Mouse (Mus musculus) lung, postnatal 0 days (tissue): ENCODE results near the gene Hhipl1. TPM values are rescaled to one million over a fixed set of nuclear protein-coding genes. Genes with fewer than 3 reads are reported as not detected.

Experiments used
- ATAC-seq: fragments of 200-750 bp; cut with Nextera tagmentation; 2 replicates; pipeline ENCODE4 v1.8.0; 2017; ENCODE audit warnings: moderate library complexity
- DNase-seq: peaks from one replicate; pipeline ENCODE4 v3.0.0-alpha.2; 2016; ENCODE audit warnings: low spot score
- H3K27ac ChIP-seq: fragments of 300-500 bp; sonication (generic); 2 replicates; pipeline ENCODE4 v1.5.1; 2014; ENCODE audit warnings: antibody characterized with exemption, mild to moderate bottlenecking, low read length, mixed read lengths
- H3K27me3 ChIP-seq: fragments of 300-500 bp; sonication (generic); replicated peaks from 2 replicates; pipeline ENCODE4 v1.6.1; 2014; ENCODE audit warnings: low read length, mixed read lengths; ENCODE audit not compliant: insufficient read depth
- H3K36me3 ChIP-seq: fragments of 300-500 bp; sonication (generic); 2 replicates; pipeline ENCODE4 v1.6.1; 2014; ENCODE audit warnings: low read length, mixed read lengths; ENCODE audit not compliant: insufficient read depth
- H3K4me1 ChIP-seq: fragments of 300-500 bp; sonication (generic); 2 replicates; pipeline ENCODE4 v1.6.1; 2014; ENCODE audit warnings: antibody characterized with exemption, low read depth, low read length, mixed read lengths; ENCODE audit not compliant: insufficient read depth
- H3K4me2 ChIP-seq: fragments of 300-500 bp; sonication (generic); replicated peaks from 2 replicates; pipeline ENCODE4 v1.6.1; 2014; ENCODE audit warnings: low read depth, mild to moderate bottlenecking, low read length, moderate library complexity, mixed read lengths
- H3K4me3 ChIP-seq: fragments of 300-500 bp; sonication (generic); 2 replicates; pipeline ENCODE4 v1.5.1; 2014; ENCODE audit warnings: low read depth, low read length
- H3K9ac ChIP-seq: fragments of 300-500 bp; sonication (generic); replicated peaks from 2 replicates; pipeline ENCODE4 v1.6.1; 2014; ENCODE audit warnings: low read depth, mild to moderate bottlenecking
- H3K9me3 ChIP-seq: fragments of 300-500 bp; sonication (generic); 2 replicates; pipeline ENCODE4 v1.6.1; 2016; ENCODE audit warnings: low read length, mixed read lengths
- CTCF ChIP-seq: IDR thresholded peaks from 2 replicates; pipeline ENCODE4 v1.5.1; 2016; ENCODE audit warnings: antibody characterized with exemption, mild to moderate bottlenecking
- EP300 ChIP-seq: IDR thresholded peaks from 2 replicates; pipeline ENCODE4 v1.6.1; 2016; ENCODE audit warnings: antibody characterized with exemption, mild to moderate bottlenecking, control low read depth
- WGBS: fragments of 180-500 bp; shearing (Covaris S2); extraction: QIAGEN DNeasy Blood & Tissue Kit; methylation state at CpG from one replicate; pipeline ENCODE4 v1.1.7; 2014; 5-methylcytosine and 5-hydroxymethylcytosine counted together
- polyA plus RNA-seq: library from polyadenylated mRNA; unstranded; fragments of >200 nt; fragmentation: Nextera tagmentation; extraction: Ambion mirVana; gene quantifications from 2 replicates; pipeline ENCODE4 v1.2.1, GENCODE M21; 2015

Hhipl1 gene
- polyA plus RNA-seq, 1 experiment from 2014 or later, result 0.35 TPM

DNA sequence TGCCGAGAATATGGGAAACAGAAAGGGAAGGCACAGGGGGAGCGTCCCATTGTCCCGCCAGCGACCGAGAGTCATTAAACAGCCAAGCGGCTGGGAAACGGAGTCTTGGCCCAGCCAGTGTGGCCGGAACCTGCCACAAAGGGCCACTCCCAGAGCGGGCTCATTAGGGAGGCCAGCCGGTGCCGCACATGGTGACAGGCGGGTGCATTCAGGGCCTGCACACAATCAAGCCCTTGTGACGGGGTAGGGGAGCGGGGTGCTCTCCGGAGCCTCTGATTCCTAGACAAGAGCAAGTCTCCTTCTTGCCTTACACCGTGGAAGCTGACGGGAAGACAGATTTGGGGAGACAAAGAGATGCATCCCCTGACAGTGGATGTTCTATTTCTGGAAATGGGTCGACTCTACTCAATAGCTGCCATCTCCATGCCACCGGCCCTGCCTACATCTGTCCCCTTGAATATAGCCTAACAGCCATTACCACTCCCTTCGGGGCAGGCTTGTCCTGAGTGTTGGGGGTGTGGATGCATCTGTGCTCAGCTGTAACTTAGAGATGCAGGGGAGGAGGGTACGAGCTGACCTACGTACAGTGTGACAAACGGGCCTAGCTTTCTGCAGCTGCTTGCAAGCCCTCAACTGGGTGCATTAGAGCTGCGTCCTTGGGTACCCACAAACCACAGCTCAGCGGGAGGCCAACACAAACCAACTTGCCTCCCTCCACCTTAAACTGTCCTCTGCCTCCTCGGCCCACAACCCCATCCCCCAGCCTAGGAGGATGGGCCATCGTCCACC is 40.0 kb upstream of the Hhipl1 start:
- ATAC-seq (peak; percentile 60), DNase-seq (peak; percentile 42)
- no peaks in the 10 kb centered on the region for H3K9me3 ChIP-seq
- no peaks in the 10 kb centered on the region for H3K27me3 ChIP-seq
- no peak overlapping the region for H3K9ac ChIP-seq
- TF ChIP-seq EP300 (no peak), CTCF (no peak)
- H3K4me1 ChIP-seq, result peaks cover 22% of the 10 kb centered on the region; the same call in 1 of the 2 replicates
- H3K4me3 ChIP-seq, result no peak overlapping the region
- peak overlapping the region; percentile 47 for H3K27ac ChIP-seq
- no peaks in the 10 kb centered on the region for H3K36me3 ChIP-seq
- H3K4me2 ChIP-seq, result no peak overlapping the region
- 47% methylated on average over 27 of the region's 27 CpGs for WGBS

DNA sequence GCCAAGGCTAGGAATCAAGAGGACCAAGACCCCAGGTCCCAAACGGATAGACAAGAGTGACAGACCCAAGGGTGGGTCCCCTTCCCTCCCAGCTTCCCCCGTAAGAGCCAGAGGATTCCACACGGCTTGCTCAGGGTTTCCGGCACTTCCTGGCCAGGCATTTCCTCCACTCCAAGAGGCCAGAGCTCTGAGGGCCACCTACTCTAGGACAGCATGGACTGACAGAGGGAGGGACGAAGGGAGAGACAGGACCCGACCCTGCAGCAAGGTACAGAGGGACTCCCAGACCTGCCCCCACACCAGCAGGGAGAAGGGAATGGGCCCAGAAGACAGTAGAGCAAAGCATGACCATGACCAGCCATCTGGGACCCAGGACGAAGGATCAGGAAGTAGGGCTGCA is 38.4 kb upstream of the Hhipl1 start:
- WGBS, result 46% methylated on average over 7 of the region's 7 CpGs
- Histone ChIP-seq H3K36me3 (no peaks in the 10 kb centered on the region), H3K9me3 (no peaks in the 10 kb centered on the region), H3K27ac (peak overlapping the region; percentile 62), H3K27me3 (no peaks in the 10 kb centered on the region), H3K4me2 (no peak overlapping the region), H3K9ac (no peak overlapping the region), H3K4me1 (peaks cover 22% of the 10 kb centered on the region; the same call in 1 of the 2 replicates), H3K4me3 (no peak overlapping the region)
- ATAC-seq (peak; percentile 60), DNase-seq (peak; percentile 53)
- TF ChIP-seq CTCF (no peak), EP300 (peak; percentile 65)

DNA sequence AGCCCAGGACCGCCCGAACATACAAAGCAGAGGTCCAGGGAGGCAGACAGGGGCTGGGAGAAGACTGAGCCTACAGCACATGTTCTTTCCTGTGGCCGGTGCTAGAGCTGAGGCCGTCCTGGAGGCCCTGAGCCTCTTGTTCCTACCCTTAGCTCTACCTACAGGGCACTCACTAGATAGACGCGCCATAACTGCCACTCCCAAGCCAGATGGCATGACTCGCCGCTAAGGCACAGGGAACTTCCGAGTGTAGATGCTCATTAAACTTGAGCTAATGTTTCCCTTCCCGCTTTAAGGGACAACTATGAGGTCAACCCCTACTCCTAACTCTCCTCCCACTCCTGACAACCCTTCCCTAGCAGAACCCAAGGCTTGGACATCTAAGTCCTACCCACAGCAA is 37.1 kb upstream of the Hhipl1 start:
- H3K27ac ChIP-seq, result no peak overlapping the region
- no peak overlapping the region for H3K4me2 ChIP-seq
- peaks cover 33% of the 10 kb centered on the region for H3K4me1 ChIP-seq
- no peak for DNase-seq
- TF ChIP-seq CTCF (no peak), EP300 (no peak)
- H3K9me3 ChIP-seq, result no peaks in the 10 kb centered on the region
- 84% methylated on average over 10 of the region's 10 CpGs for WGBS
- H3K9ac ChIP-seq, result no peak overlapping the region
- ATAC-seq, result no peak
- no peak overlapping the region for H3K4me3 ChIP-seq
- H3K36me3 ChIP-seq, result no peaks in the 10 kb centered on the region
- H3K27me3 ChIP-seq, result no peaks in the 10 kb centered on the region

DNA sequence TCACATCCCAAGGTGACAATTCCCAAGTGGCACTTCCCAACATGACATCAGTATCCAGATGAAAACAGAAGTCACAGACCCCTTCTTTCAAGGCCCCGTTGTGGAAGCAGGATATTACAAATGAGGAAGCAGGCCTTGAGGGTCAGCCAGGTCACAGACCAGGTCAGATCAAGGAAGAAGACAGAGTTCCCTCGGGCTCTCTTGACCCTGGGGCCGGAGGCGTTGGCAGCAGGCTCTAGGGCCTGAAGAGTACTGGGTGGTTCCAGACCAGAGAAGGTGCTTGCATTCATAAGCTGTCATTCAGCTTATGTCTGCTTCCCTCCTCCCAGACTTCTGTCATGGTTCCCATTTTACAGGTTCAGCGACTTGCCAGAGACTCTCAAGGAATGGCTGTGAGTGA is 36.4 kb upstream of the Hhipl1 start:
- Histone ChIP-seq H3K4me2 (no peak overlapping the region), H3K9ac (no peak overlapping the region), H3K4me3 (no peak overlapping the region), H3K9me3 (no peaks in the 10 kb centered on the region), H3K27ac (no peak overlapping the region), H3K36me3 (no peaks in the 10 kb centered on the region), H3K4me1 (peaks cover 36% of the 10 kb centered on the region), H3K27me3 (no peaks in the 10 kb centered on the region)
- WGBS, result 56% methylated on average over 5 of the region's 5 CpGs
- TF ChIP-seq CTCF (no peak), EP300 (no peak)
- DNase-seq (no peak), ATAC-seq (no peak)

DNA sequence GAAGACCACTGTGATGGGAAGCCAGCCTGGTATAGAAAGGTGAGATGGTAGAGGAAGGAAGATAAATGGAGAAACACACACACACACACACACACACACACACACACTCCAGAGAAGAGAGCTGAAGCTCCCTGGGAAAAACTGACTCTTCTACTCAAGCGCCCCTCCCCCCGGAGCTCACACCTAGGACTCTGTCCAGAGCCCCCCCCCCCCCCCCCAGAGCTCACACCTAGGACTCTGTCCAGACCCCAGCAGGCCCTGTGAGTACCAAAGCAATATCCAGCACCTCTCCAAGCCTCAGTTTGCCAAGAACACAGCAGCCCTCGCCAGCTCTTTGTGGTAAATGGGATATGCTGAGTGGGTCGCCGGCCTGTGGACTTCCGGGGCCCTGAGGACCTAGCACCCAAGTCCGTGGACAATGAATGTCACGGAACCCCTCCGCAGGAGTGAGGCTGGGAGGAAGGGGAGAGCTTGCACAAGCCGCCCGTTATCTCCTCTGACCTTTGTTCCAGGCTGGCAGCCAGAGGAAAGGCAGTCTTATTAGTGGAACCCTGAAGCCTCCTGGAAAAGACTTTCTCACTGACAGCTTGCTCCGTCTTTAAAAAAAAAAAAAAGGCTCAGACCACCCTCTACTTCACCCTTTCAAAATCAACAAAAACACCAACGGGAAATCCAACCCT is 35.7 kb upstream of the Hhipl1 start:
- ATAC-seq, result no peak
- Histone ChIP-seq H3K9ac (no peak overlapping the region), H3K4me1 (peaks cover 33% of the 10 kb centered on the region), H3K36me3 (no peaks in the 10 kb centered on the region), H3K9me3 (no peaks in the 10 kb centered on the region), H3K27me3 (no peaks in the 10 kb centered on the region), H3K4me2 (no peak overlapping the region), H3K27ac (no peak overlapping the region), H3K4me3 (no peak overlapping the region)
- TF ChIP-seq EP300 (no peak), CTCF (no peak)
- 37% methylated on average over 13 of the region's 13 CpGs for WGBS
- DNase-seq, result no peak

DNA sequence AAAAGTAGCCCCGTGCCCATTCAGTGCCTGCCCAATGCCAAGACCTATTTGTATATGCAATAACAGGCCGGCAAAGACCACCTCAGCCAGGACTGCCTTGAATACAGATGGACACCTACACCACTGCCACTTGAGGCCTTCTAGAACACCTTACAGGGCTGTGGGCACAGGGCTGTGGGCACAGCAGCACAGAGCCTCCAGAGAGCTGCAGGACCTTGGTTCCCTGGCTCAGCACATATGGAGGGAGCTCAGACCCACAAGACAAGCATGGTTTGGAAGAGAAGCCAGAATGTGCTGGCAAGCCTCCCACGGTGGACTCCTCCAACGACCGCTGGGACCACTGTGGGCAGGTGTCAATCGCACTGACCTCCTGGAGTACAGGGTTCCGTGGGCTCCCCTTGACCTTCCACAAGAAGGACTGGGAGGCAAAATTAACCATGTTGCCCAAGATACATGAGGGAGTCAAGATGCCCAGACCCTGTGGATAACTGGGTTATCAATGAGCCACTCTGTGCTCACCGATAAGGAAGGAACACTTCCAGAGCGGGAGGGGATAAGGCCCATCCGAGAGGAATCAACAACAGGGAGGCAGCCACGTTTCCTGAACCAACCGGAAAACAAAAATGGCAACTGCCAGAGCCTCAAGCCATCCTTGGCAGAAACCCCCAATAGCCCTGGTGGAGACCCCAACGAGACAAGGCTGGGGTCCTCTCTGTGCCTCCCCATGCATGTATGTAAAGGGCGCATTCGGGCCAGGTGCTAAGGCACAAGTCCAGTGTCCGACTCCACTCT is 34.5 kb upstream of the Hhipl1 start:
- no peak overlapping the region for H3K4me2 ChIP-seq
- H3K4me3 ChIP-seq, result no peak overlapping the region
- H3K27me3 ChIP-seq, result no peaks in the 10 kb centered on the region
- H3K9me3 ChIP-seq, result no peaks in the 10 kb centered on the region
- H3K27ac ChIP-seq, result no peak overlapping the region
- ATAC-seq (no peak), DNase-seq (no peak)
- 77% methylated on average over 16 of the region's 16 CpGs for WGBS
- H3K9ac ChIP-seq, result no peak overlapping the region
- H3K4me1 ChIP-seq, result peaks cover 26% of the 10 kb centered on the region
- H3K36me3 ChIP-seq, result no peaks in the 10 kb centered on the region
- TF ChIP-seq EP300, result no peak
- no peak for TF ChIP-seq CTCF
